Mouse (Mus musculus) kidney, adult 2 months (tissue): ENCODE data around the gene Snap25. TPM values are rescaled to one million over a fixed set of nuclear protein-coding genes. Genes with fewer than 3 reads are reported as not detected.

ENCODE experiments used
- DNase-seq: peaks from one replicate; pipeline ENCODE4 v3.0.0; 2021
- H3K27ac ChIP-seq: fragments of 200-500 bp; 2 replicates; pipeline ENCODE4 v1.5.1; 2012; ENCODE audit warnings: low read depth, low read length, control low read depth, inconsistent platforms; ENCODE audit not compliant: insufficient read depth
- H3K27me3 ChIP-seq: fragments of 200-500 bp; replicated peaks from 2 replicates; pipeline ENCODE4 v1.6.1; 2012; ENCODE audit warnings: mild to moderate bottlenecking, moderate library complexity, low read length, inconsistent platforms; ENCODE audit not compliant: control insufficient read depth, insufficient read depth
- H3K36me3 ChIP-seq: fragments of 200-500 bp; 2 replicates; pipeline ENCODE4 v1.6.1; 2012; ENCODE audit warnings: mild to moderate bottlenecking, moderate library complexity, low read length, inconsistent platforms; ENCODE audit not compliant: control insufficient read depth, insufficient read depth
- H3K4me1 ChIP-seq: fragments of 200-500 bp; 2 replicates; pipeline ENCODE4 v1.6.1; 2011; ENCODE audit warnings: low read length; ENCODE audit not compliant: control insufficient read depth, insufficient read depth
- H3K4me3 ChIP-seq: fragments of 200-500 bp; 2 replicates; pipeline ENCODE4 v1.5.1; 2011; ENCODE audit warnings: mild to moderate bottlenecking, low read depth, low read length, control low read depth; ENCODE audit not compliant: insufficient read depth
- CTCF ChIP-seq: fragments of 200-500 bp; conservative IDR thresholded peaks from 2 replicates; pipeline ENCODE4 v1.5.1; 2011; ENCODE audit warnings: low read depth, mild to moderate bottlenecking, control low read depth, low read length, moderate library complexity, mixed read lengths; ENCODE audit not compliant: insufficient read depth, insufficient read length
- POLR2A ChIP-seq: fragments of 200-500 bp; IDR thresholded peaks from one replicate; pipeline ENCODE4 v1.6.1; 2011; ENCODE audit warnings: low read depth, low read length, control low read depth
- WGBS: fragments of 180-500 bp; shearing (Covaris S2); methylation state at CpG from one replicate; pipeline ENCODE4 v1.1.7; 2018; 5-methylcytosine and 5-hydroxymethylcytosine counted together
- polyA plus RNA-seq: library from polyadenylated mRNA; depleted of rRNA; stranded (reverse); fragments of >200 nt; gene quantifications from 2 replicates; pipeline ENCODE4 v1.2.3, GENCODE M21; 2012; rRNA removed

Snap25 gene
- polyA plus RNA-seq = 0.39 and 1.9 TPM in 2 replicates

- Histone ChIP-seq H3K4me3 (no peak within 1 kb of the TSS), H3K27me3 (no peaks in the 10 kb centered on the region; the same call in 1 of the 2 replicates), H3K27ac (no peak within 1 kb of the TSS), H3K4me1 (no peaks in the 10 kb centered on the region), H3K36me3 (no peaks in the 10 kb centered on the region)
- no peak for DNase-seq
- TF ChIP-seq POLR2A = no peak
- no peak for TF ChIP-seq CTCF
- 1% methylated on average over 20 of the region's 20 CpGs for WGBS
These were observed at the start of gene Snap25 for GRCm38 (mm10) chr2:136713299-136713758. Gene Snap25, plus strand, starts transcription at chr2:136713453.

GRCm38 (mm10) chr2:136666951-136667350 lies 46.3 kb upstream of the Snap25 start:
- Histone ChIP-seq H3K4me1 (no peaks in the 10 kb centered on the region), H3K4me3 (no peak overlapping the region), H3K27ac (no peak overlapping the region), H3K27me3 (no peaks in the 10 kb centered on the region), H3K36me3 (no peaks in the 10 kb centered on the region)
- 71% methylated on average over 1 of the region's 1 CpGs for WGBS
- TF ChIP-seq POLR2A (no peak), CTCF (no peak)
- no peak for DNase-seq

DNA sequence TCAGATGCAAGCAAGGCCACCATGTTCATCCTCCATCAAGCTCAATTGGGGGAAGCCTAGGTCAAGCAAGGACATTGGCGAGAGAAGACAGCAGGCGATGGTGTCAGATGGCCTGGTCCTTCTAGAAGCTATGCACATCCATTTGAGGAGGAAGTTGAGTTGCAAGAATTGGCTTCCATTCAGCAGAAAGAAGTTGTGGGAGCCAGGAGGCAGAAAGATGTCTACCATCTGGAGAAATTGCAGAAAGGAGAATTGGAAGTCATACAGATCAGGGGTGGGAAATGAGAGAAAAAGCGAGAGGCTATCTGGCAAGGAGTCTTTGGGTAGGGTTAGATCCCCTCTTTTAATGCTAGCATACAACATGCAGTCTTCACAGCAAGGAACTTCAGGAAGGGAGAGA lies 44.1 kb upstream of the Snap25 start:
- H3K27me3 ChIP-seq = no peaks in the 10 kb centered on the region
- H3K4me1 ChIP-seq = no peaks in the 10 kb centered on the region
- H3K4me3 ChIP-seq = no peak overlapping the region
- no peak for TF ChIP-seq CTCF
- no peak for TF ChIP-seq POLR2A
- H3K36me3 ChIP-seq = no peaks in the 10 kb centered on the region
- no peak for DNase-seq
- 89% methylated on average over 3 of the region's 3 CpGs for WGBS
- H3K27ac ChIP-seq = no peak overlapping the region

DNA sequence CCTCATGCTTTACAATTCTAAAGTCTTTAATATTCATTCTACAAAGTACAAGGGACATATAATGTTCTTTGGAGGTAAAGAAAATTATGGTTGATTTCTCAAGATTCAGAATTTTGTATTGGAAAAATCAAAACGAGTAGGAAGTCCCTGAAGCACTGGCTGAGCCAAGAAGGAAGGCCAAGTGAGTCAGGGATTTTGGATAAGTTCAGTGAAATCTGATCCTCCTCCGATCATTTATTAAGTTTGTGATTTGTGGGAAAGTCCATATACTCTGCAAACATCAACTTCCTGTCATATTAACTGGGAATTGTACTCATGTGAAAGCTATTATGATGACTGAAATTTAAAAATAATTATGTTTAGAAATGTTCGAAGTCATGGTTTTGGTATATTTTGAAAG lies 43.6 kb upstream of the Snap25 start:
- H3K27ac ChIP-seq = no peak overlapping the region
- no peak overlapping the region for H3K4me3 ChIP-seq
- DNase-seq = no peak
- H3K27me3 ChIP-seq = no peaks in the 10 kb centered on the region
- WGBS = 60% methylated on average over 3 of the region's 3 CpGs
- H3K36me3 ChIP-seq = no peaks in the 10 kb centered on the region
- TF ChIP-seq POLR2A = no peak
- TF ChIP-seq CTCF = no peak
- no peaks in the 10 kb centered on the region for H3K4me1 ChIP-seq

DNA sequence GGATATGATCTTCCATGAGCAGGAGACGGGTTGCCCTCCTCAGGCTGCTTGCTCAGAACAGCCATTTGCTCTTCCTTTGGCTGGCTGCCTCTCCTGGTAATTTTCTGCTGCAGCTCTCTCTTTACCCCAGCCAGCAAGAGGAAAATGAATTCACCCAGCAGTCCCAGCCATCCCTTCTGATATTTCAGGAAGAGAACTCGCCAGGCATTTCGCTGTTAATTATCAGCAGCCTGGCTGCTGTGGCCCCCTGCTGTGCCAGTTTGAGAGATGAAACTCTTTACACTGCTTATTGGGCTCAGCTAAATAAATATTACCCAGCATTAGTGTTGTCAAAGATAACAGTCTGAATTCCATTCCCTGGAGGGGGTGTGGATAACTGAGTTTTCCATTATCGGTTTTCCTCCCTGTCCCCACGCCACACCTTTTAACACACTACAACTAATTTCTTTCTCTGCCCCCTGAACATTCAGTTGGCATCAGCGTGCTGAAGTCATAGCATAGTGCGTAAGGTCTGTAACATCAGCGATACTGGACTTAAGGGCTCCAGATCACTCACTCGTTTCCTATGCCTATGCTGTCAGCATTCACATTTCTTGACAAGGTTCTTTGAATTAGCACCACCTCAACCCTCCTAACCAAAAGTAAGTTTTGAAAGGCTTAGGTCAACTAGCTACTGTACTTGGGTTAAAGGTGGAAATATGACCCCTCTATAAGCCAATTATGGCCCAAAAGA lies 42.5 kb upstream of the Snap25 start:
- no peak for DNase-seq
- no peak for TF ChIP-seq POLR2A
- no peak for TF ChIP-seq CTCF
- Histone ChIP-seq H3K4me1 (no peaks in the 10 kb centered on the region), H3K36me3 (no peaks in the 10 kb centered on the region), H3K27ac (no peak overlapping the region), H3K27me3 (no peaks in the 10 kb centered on the region), H3K4me3 (no peak overlapping the region)
- 49% methylated on average over 9 of the region's 9 CpGs for whole genome bisulfite sequencing

DNA sequence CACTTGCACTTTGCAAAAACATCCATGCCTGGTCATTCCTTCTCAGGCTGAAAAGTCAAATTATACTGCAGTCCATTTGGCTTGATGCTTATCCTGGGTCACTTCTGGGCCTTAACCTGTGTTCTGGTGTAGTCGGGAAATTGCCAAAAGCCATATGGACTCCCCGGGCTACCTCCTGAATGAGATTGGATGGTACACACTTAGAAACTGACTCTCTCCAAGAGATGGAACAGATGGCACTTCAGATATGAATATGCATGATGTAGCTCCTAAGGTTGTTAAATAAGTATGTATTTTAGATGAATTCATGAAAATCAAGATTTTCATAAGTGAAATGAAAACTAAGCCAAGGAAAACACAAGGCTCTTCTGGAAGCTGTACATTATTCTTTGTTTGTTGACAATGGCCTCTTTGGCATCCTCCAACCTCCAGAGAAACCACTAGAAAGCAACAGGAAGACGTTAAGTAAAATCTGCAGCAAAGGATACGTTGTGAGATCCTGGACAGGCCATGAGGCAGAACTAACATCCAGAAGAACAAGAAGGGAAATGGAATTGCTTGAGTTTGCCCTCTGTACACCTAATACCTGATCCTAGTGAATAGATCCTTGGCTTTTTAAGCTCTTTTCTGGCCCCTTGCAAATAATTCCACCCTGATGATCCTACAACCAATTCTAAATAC lies 39.0 kb upstream of the Snap25 start:
- Histone ChIP-seq H3K4me3 (no peak overlapping the region), H3K36me3 (no peaks in the 10 kb centered on the region), H3K4me1 (no peaks in the 10 kb centered on the region), H3K27me3 (no peaks in the 10 kb centered on the region), H3K27ac (no peak overlapping the region)
- DNase-seq = no peak
- TF ChIP-seq CTCF (no peak), POLR2A (no peak)
- WGBS = 80% methylated on average over 4 of the region's 4 CpGs

- no peak for DNase-seq
- no peak overlapping the region for H3K27ac ChIP-seq
- H3K27me3 ChIP-seq = no peaks in the 10 kb centered on the region
- no peaks in the 10 kb centered on the region for H3K4me1 ChIP-seq
- no peak overlapping the region for H3K4me3 ChIP-seq
- TF ChIP-seq CTCF (no peak), POLR2A (no peak)
- no peaks in the 10 kb centered on the region for H3K36me3 ChIP-seq
- WGBS = 93% methylated on average over 2 of the region's 2 CpGs
These were observed 37.1 kb upstream of the Snap25 start for GRCm38 (mm10) chr2:136676196-136676595.
